Comparison of ENCODE assay signal across 18 mouse cellular contexts in the genomic region with DNA sequence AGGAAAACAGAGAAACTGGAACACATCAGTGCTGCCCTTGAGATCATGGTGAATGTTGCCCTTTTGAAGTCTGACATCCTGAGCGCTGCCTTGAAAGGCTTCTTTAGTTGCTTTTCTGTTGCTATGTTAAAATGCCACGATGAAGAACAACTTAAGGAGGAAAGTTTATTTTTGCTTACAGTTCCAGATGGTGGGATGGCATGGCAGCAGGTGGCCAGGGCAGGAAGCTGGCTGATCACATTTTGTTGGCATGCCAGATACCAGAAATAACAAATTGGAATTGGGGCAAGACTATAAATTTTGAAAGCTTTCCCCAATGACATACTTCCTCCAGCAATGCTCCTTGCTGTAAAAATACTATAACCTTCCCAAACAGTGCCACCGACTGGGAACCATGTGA.
A peak's percentile ranks its signal among the peaks of the same experiment; 100 is the strongest.
DNase-seq lines count a peak whose midpoint lies in the region; ATAC-seq and TF ChIP-seq lines count a peak whose summit lies in the region.
"Had no signal": no experiment of that assay in that cellular context is flagged by ENCODE, and none has a peak within 500 bp of the region (broad histone marks: within the 10 kb centered on the region; RNA-seq: fewer than 3 reads in every experiment).

No protein-coding gene starts in this region.

- peak; percentile 15 to 51 for DNase-seq in layer of hippocampus, adult 18-20 months (ENCODE audit: low spot score in 2 of 2)
- no peak for DNase-seq in layer of hippocampus, adult 11-12 months (ENCODE audit: low spot score)
- DNase-seq in left cerebral cortex, postnatal 25 days (ENCODE audit: low spot score in 2 of 2), result peak; percentile 24 to 40
- no peak for DNase-seq in left cerebral cortex, postnatal 4 days
- DNase-seq in right cerebral cortex, postnatal 10 days (ENCODE audit: low spot score in 2 of 2), result peak; percentile 38 to 64
- no peak for DNase-seq in liver, postnatal 0 days
- DNase-seq: adrenal gland, adult 2 months; adrenal gland, postnatal 25 days; cerebellum, adult 9-10 months; gastrocnemius, postnatal 10 days; heart, adult 18-20 months; heart, postnatal 10 days; heart, postnatal 4 days had no signal

- intact Hi-C loops in left cerebral cortex, postnatal 25 days (cut with DNase I), result no loop called here
- intact Hi-C loops in left cerebral cortex, postnatal 4 days (cut with DNase I), result no loop called here

- 71% methylated on average over 3 of the region's 3 CpGs for WGBS in liver, postnatal 0 days (ENCODE audit: insufficient replicate concordance)

- no peak for TF ChIP-seq EP300 in liver, postnatal 0 days (IDR thresholded peaks at IDR 0.05; ENCODE audit: low read depth)

- H3K4me1 ChIP-seq in liver, postnatal 0 days (ENCODE audit: insufficient read depth), result no peaks in the 10 kb centered on the region
- H3K4me1 ChIP-seq: embryonic facial prominence, embryonic 12.5 days; forebrain, embryonic 12.5 days; heart, embryonic 10.5 days; hindbrain, embryonic 12.5 days had no signal

- no peaks in the 10 kb centered on the region for H3K36me3 ChIP-seq in liver, postnatal 0 days (replicated peaks; ENCODE audit: insufficient read depth, low read length)
- H3K36me3 ChIP-seq: embryonic facial prominence, embryonic 12.5 days; forebrain, embryonic 12.5 days; heart, embryonic 10.5 days; hindbrain, embryonic 12.5 days had no signal

- H3K27me3 ChIP-seq in liver, postnatal 0 days (ENCODE audit: insufficient read depth, low read length), result no peaks in the 10 kb centered on the region
- H3K27me3 ChIP-seq: embryonic facial prominence, embryonic 12.5 days; forebrain, embryonic 12.5 days; hindbrain, embryonic 12.5 days had no signal

- no peak overlapping the region for H3K4me3 ChIP-seq in liver, postnatal 0 days (ENCODE audit: low read depth, low read length)
- H3K4me3 ChIP-seq: embryonic facial prominence, embryonic 12.5 days; forebrain, embryonic 12.5 days; heart, embryonic 10.5 days; hindbrain, embryonic 12.5 days had no signal

- no peak overlapping the region for H3K9ac ChIP-seq in liver, postnatal 0 days (replicated peaks)
- H3K9ac ChIP-seq: embryonic facial prominence, embryonic 12.5 days; forebrain, embryonic 12.5 days; hindbrain, embryonic 12.5 days had no signal

- no peak for ATAC-seq in liver, postnatal 0 days
- ATAC-seq: hindbrain, embryonic 16.5 days had no signal

- H3K4me2 ChIP-seq in liver, postnatal 0 days (ENCODE audit: low read depth, low read length), result no peak overlapping the region
- H3K4me2 ChIP-seq: embryonic facial prominence, embryonic 12.5 days; forebrain, embryonic 12.5 days; hindbrain, embryonic 12.5 days had no signal

- TF ChIP-seq CTCF in liver, postnatal 0 days (IDR thresholded peaks at IDR 0.05; ENCODE audit: low read depth), result no peak

- no peaks in the 10 kb centered on the region for H3K9me3 ChIP-seq in liver, postnatal 0 days (ENCODE audit: low read length)
- H3K9me3 ChIP-seq: embryonic facial prominence, embryonic 12.5 days; forebrain, embryonic 12.5 days; heart, embryonic 10.5 days; hindbrain, embryonic 12.5 days had no signal

- no peak overlapping the region for H3K27ac ChIP-seq in liver, postnatal 0 days (ENCODE audit: low read depth)
- H3K27ac ChIP-seq: embryonic facial prominence, embryonic 12.5 days; forebrain, embryonic 12.5 days; heart, embryonic 10.5 days; hindbrain, embryonic 12.5 days had no signal

Comparison
In these comparisons a context has a peak if more than half of its experiments do, and no peak if none do; other contexts are left out.
1. DNase-seq: peak in layer of hippocampus, adult 18-20 months (2 of 2), left cerebral cortex, postnatal 25 days (2 of 2) and right cerebral cortex, postnatal 10 days (2 of 2); none in layer of hippocampus, adult 11-12 months (single experiment), left cerebral cortex, postnatal 4 days (single experiment) and liver, postnatal 0 days (single experiment).